Mouse (Mus musculus): ENCODE results near the gene Wdr17.

The Wdr17 gene

GRCm38 (mm10) chr8:54600671-54601251, 286.2 kb downstream of the Wdr17 start, which contains the start of gene Spata4:
Spata4 (plus strand) TSS chr8:54600781.
- peak; percentile 53 for DNase-seq (ENCODE audit: extremely low spot score, low spot score)

DNA sequence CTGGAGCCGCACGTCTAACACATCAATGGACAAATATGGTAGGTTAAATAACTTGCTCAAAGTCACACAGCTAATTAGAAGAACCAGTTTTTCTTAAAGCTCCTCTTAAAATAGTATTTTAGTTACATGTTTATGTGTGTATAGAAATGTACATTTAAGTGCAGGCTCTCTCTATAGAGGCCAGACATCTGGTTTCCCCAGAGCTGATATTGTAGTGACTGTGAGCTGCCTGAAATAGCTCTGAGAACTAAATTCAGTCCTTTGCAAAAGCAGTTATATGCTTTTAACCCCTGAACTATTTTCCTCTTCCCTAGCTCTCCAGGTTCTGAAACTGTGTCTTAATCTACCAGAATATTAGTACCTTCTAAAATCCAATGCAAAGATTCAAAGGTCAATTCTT, 289.6 kb downstream of the Wdr17 start:
- DNase-seq (ENCODE audit: extremely low spot score, low spot score): no peak

DNA sequence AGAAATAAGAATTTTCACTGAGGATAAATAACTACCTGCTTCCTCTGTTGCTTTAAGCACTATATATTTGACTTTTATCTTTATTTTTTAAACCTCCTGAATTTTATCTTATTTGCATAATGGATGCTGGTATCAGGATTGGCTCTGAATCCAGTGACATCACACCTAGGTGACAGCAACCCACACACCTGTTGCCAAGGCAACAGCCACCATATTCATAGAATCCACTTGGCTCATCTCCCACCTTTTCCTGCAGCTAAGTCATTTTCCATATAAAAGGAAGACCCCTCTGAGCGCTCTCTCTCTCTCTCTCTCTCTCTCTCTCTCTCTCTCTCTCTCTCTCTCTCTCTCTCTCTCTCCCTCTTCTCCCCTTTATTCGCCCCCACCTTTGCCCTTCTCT, 290.0 kb downstream of the Wdr17 start:
- DNase-seq (ENCODE audit: extremely low spot score, low spot score): no peak

DNA sequence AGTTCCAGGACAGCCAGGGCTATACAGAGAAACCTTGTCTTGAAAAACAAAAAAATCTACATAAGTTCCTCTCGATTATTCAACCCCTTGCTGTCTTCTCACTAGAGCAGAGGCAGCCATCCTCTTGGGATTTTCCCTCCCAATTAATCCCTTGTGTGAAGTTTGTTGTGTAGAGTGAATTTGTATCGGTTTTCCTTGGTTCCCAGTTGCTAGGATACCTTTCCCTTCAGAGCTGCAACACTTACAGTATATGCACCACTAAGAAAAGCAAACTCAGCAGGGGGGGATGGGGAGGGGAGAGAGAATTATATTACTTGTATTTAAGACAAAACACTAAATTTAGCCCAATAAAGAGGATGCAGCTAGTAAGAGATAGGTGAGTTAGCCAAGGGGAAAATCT, 290.9 kb downstream of the Wdr17 start:
- DNase-seq (ENCODE audit: extremely low spot score, low spot score): no peak

- no peak for DNase-seq (ENCODE audit: extremely low spot score, low spot score)
These were observed 292.4 kb downstream of the Wdr17 start for GRCm38 (mm10) chr8:54594634-54595033.

DNA sequence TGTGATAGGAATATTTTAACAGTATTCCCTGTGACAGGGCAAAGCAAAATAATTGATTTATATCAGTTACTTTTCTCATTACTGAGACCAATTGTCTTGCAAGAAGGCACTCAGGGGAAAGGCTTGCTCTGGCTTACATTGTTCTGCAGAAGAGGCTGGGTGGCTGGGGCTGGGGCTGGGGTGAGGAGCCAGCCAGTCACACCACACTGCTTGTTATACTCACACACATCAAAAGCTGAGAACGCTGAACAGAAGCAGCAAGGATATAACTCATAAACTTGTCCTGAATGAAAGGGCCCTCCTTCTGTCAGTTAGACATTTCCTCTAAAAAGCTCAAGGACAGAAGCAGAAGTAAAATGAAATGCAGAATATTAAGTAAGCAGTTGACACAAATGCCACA, 304.1 kb downstream of the Wdr17 start:
- no peak for DNase-seq (ENCODE audit: extremely low spot score, low spot score)

DNA sequence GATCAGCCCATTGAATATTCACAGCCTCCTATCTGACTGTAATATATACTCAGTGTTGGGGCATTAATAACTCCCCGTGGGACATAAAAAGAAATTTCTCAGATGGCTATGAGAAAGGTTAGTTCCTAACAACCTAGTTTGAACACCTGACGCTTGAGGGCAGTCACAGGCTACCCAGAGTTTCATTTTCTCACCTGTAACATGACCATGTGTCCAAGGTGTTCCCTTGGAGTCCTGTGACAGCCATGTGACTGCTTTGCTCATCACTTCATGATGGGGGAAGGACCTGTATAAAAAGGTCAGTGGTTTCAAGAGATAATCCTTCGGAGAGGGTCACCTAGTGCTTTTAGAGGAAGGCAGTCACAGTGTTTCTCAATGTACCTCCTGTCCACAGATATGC, 305.5 kb downstream of the Wdr17 start:
- no peak for DNase-seq (ENCODE audit: extremely low spot score, low spot score)
